Mouse (Mus musculus): ENCODE results near the gene Eno1.
"Not testable (repeated sequence)": the region's sequence is repeated elsewhere in the genome, so short reads cannot be mapped to it uniquely, and the experiment has no call there.

The Eno1 gene

DNA sequence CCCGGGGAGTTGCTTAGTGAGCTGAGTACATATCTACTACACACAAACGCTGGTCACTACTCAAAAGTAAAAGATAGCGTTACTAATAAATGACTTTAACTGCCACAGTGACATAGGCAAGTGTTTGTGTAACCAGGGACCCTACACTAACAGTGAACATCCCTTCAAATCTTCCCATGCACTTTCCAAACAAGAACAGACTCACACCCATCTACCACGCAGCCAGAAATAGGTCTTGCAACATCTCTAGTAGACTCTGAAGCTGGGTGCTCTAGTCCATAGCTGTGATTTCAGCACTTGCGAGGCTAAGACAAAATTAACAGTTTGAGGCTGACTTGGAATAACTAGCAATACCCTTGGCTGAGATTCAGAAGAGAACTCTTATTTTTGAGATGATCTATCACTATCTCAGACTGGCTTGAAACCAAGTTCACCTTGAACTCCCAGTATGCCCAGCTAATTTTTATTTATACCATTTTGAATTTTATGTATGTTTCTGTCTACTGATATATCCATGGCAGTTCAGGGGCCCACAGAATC lies 13.3 kb downstream of the Eno1 start:
- no peak for DNase-seq (ENCODE audit: low read depth, low spot score)

DNA sequence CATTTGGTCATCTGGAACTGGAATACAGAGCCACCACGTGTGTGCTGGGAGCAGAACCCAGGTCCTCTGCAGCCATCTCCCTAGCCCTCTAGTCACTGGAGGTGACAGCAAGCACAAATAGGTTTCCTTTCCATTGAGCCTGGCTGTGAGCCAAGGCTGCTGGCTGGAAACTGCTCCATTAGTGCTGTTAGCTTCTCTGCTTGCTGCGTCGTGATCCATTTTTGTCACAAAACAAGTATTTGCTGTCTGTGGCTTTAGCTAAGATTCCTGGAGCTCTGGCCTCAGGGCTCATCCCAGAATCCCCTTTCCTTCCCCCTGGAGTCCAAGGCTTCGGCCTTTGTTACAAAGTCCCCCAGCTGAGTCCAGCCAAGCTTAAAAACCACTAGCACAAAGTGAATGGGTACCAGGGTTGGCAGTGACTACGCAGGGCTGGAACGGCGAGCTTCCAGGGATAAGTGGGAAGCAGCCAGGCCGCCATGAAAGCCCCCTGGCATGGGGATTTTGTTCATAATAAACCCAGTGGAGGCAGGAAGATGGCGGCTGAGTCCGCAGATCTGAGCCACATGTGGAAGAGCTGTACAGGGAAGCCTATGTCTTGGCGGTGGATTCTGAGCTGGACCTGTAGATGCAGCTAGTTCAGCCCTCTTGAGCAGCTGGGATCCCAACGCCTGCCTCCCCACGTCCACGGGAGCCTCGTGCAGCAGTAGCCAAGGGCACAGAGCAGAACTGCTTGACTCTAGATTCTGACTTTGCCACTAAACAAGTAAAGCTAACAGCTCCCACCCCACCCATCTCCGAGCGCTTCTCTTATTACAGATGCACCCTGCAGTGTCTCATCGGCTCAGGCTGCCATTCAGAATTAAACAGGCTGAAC lies 14.3 kb downstream of the Eno1 start:
- no peak for DNase-seq (ENCODE audit: low read depth, low spot score)

DNA sequence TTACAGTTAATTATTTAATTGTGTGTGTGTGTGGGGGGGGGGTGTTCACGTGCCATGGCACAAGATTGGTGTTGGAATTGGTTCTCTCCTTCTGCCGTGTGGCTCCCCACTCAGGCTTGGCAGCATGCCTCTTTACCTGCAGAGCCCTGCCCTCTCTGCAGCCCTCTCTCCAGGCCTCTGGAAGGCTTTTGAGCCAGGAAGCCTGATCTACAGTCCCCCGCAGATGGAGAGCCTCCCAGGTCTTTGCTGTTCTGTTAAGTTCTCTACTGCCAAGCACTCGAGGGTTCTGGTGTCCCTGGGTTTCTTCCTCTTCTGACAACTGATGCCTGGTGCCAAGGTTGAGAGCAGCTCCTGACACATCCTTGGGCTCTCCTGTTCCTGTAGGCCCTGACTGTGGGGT lies 17.9 kb downstream of the Eno1 start:
- DNase-seq (ENCODE audit: low read depth, low spot score), result no peak

DNA sequence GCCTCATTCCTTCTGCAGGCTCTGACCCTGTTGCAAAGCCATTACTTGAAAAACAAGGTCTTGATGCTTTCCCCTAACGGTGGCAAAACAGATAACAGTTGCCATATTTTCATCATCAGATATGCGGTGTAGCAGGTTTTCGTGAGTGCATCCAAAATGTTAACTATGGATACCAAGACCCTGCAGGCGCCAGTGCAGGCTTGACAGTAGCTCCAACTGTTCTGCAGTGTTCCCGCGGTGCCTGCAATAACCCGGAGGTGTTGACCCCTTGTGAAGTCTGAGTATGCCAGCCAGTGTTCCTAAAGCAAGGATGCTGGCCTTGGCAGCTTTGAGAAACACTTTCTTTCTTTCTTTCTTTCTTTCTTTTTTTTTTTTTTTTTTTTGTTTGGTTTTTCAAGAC lies 18.7 kb downstream of the Eno1 start:
- no peak for DNase-seq (ENCODE audit: low read depth, low spot score)

DNA sequence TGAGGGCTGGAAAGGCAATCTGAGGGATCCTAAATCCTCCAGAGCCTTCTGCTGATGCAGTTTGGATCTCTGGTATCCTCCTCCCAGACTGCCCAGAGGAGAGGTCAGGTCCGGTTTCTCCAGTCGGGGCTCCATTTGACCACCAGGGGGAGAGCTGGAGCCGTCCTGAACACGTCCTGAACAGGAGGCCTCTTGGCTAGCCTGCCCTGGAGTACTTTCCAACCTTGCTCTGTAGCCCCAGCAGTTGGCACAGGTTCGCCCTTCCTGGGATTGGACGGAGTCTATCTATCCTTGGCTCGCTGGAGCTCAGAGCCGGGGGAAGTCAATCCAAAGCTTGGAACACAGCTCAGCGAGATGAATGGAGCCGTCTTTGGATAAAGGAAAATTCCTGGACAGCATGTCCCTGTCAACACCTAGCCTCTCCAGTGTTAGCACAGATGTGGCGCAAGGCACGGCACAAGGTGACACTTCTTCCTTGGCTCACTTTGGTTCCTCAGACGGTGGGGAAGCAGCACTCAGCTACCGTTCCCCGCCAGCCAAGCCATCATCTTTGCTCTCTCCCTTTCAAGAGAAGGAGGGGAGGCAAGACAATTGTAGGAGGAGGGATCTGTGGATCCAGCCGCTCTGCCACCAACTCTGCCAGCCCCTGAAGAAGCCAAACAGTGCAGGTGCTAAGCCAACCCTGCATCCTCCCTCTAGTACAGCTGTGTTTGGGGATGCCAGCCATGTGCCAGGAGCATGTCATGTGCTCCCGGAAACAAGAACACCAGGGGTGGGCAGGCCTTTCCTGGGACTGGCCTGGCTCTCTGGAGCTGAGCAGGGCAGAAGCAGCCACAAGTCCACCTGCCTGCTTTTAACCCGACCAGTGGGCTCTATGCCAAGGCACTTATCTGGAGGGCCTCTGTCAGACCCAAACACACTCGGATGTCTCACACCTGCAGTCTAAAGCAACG lies 21.0 kb downstream of the Eno1 start:
- peak; percentile 63 for DNase-seq (ENCODE audit: low read depth, low spot score)

DNA sequence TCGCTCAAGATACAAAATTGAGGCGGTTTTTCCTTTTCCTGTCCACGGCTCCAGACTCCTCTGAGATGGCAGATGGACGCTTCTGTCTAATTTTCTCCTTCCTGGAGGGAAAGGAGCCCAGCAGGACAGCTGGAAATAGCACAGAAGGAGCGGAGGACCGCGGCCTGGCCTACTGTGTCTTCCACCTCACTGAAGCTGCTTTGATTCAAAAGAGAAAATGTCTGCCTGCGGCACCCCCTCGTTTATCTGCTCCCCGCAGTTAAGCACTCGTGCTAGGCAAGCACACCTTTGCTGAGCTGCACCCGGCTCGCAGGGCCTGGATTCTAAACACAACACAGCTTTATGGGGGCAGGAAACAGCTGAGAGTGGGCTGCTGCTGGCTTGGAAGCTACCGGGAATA lies 21.9 kb downstream of the Eno1 start:
- no peak for DNase-seq (ENCODE audit: low read depth, low spot score)

DNA sequence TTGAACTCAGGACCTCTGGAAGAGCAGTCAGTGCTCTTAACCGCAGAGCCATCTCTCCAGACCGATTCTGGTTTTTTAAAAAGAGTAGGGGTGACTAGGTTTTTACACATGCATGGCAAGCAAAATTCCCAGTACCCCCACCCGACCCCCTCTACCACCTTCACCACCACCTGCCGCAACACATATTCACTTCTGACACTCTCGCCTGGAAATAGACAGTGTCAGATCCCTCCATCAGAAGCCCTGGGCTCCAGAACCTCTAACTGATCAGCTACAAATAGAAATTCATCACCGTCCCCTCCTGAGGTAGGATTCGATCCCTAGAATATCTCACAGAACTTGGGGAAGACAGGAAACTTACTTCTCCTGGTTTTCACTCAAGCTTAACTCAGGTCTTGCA lies 23.1 kb downstream of the Eno1 start:
- no peak for DNase-seq (ENCODE audit: low read depth, low spot score)

DNA sequence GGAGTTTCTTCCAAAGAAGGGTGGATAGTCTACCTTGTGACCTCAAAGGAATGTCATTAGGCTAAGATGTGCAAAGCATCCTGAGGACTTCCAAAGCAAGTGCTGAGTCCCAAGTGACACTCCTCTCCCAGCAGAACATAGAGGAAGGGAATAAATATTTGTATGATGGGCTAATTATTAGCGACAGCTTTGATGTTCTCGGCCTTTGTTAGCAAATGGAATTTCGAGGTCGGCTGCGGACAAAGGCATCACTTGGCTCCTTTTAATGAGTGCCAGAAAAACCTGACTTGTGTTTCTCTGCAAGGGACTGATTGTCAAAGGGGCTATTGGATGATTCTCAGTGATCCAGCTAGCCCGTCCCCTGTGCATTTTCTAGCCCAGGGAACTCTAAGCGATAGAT lies 23.6 kb downstream of the Eno1 start:
- DNase-seq (ENCODE audit: low read depth, low spot score), result no peak

DNA sequence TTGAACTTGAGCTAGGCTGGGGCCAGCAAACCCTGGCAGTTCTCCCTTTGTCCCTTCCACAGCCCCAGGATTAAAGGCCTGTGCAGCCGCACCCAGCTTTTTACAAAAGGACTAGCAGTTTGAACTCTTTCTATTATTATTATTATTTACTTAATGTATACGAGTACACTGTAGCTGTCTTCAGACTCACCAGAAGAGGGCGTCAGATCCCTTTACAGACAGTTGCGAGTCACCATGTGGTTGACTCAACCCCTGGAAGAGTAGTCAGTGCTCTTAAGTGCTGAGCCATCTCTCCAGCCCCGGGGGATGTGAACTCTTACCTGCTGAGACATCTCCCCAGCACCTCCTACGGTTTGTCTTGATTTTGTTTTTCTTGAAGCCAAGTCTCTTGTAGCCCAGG lies 24.2 kb downstream of the Eno1 start:
- DNase-seq (ENCODE audit: low read depth, low spot score), result peak; percentile 43

DNA sequence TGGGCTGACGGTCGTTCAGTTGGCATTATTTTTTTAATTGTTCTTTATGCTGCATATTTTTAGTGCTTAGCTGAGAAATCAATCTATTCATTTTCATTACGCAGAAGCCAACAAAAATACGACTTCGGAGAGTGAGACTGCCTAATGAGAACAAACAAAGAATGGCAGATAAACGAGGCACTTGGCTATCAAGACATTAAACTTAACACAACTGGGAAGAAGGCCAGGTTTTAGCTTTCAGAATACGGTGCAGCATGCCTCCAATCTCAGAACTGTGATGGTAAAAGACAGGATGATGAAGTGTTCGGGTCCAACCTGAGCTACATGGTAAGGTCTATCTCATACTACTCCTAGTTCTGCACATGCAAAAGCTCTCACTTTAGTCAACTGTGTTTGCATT lies 25.8 kb downstream of the Eno1 start:
- DNase-seq (ENCODE audit: low read depth, low spot score), result no peak

DNA sequence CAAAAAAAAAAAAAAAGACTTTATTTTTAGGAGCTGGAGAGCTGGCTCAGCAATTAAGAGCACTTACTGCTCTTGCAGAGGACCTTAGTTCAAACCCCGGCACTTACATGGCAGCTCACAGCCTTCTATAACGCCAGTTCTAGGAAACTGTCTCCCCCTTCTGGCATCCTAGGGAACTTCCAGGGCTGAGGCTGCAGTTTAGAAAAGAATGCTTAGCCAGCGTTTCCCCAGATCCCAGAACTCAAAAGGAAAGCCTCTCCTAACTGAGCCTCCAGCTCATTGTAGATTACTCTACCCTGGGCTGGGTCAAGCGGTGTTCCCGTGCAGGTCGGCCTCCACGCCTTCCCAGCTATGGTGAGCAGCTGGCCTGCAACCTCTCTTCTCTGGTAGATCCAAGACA lies 28.4 kb downstream of the Eno1 start:
- peak; percentile 35 for DNase-seq (ENCODE audit: low read depth, low spot score)

DNA sequence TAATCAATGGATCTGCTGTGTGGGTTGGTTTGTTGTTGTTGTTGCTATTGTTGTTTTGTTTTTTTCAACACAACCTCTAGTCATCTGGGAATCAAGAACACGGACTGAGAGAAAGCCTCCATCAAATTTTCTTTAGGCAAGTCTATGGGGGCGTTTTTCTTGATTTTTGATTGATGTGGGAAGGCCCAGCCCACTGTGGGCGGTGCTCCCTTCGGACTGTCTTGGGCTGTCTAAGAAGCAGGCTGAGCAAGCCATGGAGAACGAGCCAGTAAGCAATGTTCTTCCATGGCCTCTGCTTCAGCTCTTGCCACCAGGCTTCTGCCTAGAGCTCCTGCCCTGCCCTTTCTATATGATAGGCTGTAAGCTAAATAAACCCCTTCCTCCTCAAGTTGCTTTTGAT lies 28.9 kb downstream of the Eno1 start:
- no peak for DNase-seq (ENCODE audit: low read depth, low spot score)

DNA sequence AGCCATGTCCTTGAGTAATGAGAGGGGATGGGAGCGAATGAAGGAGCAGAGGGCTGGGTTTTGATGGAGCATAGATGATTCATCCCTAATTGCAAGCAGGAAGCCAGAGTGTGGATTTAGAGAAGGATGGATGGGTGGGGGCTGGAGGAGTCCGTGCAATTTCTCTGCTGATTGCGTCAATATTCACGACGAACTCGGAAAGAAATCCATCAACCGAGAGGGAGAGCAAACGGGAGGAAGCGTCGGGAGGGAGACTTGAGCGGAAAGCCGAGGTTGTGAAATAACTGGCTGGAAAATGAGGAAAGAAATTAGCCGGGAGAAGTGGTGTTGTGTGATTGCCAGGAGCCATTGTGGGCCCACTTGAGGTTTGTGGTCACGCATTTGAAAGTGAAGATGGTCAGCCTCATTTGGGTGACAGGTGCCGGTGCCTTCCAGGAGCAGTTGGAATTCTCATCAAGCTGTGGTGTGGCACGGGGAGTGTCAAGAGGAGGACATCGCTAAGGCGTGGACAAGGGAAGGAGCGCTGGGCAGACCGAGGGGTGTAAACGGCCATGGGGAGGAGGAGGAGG lies 30.2 kb downstream of the Eno1 start:
- DNase-seq (ENCODE audit: low read depth, low spot score), result no peak

DNA sequence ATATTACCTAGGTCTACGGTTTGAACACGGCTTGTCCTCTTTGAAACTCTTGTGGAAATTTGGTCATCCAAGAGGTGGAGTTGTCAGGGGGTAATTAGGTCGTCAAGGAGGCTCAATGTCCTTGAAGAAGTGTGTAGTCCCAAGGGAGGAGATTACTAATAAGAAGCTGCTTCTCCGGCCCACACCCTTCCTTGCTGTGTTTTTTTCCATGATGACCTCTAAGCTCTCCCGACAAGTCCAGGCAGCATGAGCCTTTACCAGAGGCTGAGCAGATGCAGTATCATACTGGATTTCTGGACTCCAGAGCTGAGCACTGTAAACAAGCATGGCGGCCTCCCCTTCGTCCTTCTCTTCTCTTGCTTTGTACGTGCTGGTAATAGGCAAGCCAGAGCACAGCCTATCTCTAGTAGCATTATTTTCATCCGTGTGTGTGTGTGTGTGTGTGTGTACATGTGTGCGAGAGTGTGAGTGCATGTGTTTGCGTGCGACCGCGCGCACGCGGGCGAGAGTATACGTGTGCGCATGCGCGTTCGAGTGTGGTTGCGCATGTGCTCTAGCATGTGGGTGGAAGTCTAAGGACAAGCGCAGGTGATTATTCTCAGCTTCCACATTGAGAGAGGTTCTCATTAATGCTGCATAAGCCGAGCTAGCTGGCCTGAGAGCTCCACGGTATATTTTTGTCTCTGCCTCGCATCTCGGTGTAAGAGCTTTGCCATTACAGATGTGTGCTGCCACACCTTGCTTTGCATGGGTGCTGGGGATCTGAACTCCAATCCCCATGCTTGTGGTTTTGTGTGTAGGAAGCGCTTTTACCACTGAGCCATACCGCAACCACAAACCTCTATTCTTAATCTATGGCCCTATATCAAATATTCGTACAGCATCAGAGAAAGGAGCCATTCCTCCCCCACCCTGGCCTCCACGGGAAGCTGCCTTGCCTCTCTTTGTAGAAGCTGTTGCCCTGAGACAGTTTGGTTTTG lies 32.4 kb downstream of the Eno1 start:
- peak; percentile 81 for DNase-seq (ENCODE audit: low read depth, low spot score)

DNA sequence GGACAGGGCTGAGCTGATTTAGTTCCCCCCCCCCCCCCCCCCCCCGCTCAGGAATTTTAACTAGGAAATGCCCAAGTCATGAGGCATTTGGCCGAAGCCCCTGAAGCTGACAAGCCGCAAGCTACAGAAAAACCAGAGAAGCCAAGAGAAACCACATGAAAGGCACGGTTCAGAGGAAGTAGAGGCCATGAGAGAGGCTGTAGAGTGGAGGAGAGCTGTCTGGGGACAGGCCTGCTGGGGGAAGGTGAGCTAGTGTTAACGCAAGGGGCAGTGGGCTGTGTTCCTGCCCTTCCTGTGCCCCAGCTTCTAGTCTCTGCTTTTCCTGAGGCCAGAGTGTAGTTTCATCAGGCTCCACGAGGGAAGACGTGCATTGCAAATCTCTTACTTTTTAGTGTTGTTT lies 33.2 kb downstream of the Eno1 start:
- peak; percentile 61 for DNase-seq (ENCODE audit: low read depth, low spot score)

DNA sequence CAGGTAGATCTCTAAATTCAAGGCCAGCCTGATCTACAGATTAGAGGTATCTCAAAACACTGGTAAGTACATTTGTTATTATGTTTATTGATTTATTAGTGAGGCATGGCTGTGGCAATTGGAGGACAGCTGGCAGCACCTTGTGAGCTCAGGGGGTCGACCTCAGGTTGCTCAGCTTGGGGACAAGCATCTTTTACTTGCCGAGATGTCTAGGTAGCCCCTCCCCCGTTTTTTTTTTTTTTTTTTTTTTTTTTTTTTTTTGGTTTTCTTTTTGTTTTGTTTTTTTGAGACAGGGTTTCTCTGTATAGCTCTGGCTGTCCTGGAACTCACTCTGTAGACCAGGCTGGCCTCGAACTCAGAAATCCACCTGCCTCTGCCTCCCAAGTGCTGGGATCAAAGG lies 34.2 kb downstream of the Eno1 start:
- DNase-seq (ENCODE audit: low read depth, low spot score), result not testable (repeated sequence)

DNA sequence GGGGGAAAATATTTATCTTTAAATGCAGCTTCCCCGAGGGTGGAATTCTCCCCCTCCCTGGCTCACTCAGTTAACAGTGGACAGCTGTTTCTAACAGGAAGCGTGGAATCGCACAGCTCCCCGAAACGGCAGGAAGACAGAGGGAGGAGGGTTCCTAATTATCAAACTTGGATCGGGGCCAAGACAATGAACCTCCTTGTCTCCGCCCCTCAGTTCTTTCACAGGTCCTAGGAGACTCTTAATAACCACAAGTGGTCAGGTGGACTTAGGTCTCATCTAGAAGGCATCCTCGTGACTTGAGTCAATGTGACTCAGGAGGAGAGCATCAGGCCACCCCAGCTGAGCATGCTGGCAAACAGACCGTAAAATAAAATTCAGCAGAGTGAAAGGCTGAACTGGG lies 36.2 kb downstream of the Eno1 start:
- peak; percentile 33 for DNase-seq (ENCODE audit: low read depth, low spot score)

DNA sequence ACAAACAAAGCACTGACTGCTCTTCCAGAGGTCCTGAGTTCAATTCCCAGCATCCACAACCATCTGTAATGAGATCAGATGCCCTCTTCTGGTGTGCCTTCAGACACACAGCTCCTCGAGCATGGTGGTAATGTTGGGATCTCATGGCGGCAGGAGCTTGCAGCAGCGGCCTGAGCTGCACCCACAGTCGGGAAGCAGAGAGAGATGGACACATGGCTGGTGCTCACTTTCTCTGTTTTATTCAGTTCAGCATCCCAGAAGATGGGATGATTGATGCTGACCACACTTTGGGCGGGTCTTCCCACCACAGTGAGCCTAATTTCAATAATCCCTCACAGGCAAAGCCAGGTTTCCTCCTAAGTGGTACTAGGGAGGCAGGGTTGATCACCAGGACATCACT lies 39.0 kb downstream of the Eno1 start:
- no peak for DNase-seq (ENCODE audit: low read depth, low spot score)

DNA sequence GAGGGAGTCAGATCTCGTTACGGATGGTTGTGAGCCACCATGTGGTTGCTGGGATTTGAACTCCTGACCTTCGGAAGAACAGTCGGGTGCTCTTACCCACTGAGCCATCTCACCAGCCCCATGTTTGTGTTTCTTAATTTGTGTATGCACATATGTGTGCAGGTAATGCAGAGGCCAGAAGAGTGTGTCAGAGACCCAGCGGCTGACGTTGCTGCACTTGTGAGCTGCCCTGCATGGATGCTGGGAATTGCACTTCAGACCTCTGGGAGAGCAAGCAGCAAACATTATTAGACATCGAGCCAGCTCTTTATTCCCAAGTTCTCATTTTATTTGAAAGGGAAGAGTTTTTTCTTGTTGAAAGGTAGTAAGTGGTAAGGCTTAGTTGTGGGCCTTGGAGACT lies 42.8 kb downstream of the Eno1 start:
- not testable (repeated sequence) for DNase-seq (ENCODE audit: low read depth, low spot score)

DNA sequence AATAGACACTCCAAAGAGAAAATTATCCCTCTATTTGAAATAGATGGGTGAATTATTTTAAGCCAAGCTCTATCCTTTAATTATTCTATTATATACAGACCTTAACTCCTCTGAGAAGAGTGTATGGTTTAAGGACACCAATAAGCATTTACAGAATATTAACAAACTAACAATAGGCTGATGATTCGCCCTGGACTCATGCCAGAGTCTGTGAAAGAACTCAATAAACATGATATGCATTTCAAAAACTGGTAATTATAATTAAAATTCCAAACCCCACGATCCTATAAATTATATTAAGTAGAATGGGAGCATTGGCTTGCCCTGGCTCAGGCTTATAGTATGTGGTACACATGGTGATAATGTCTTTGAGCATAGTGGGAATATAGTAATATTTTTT lies 43.5 kb downstream of the Eno1 start:
- DNase-seq (ENCODE audit: low read depth, low spot score), result no peak

DNA sequence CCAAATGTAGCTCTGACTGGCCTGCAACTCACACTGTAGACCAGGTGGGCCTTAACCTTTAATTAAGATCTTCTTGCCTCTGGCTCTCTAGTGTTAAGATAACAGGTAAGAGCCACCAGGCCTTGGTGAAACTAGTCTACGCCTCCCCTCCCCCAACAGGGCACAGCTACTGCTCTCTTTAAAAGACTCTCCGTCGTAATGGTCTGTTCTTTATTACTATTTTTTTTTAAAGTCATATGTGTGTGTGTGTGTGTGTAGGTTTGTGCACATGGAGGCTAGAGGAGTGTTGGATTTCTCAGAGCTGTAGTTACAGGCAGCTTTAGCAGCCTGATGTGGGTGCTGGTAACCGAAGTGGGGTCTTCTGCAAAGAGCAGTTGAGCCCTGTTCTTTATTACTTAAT lies 43.9 kb downstream of the Eno1 start:
- DNase-seq (ENCODE audit: low read depth, low spot score), result no peak
